Mouse (Mus musculus) testis, adult 2 months (tissue): ENCODE measurements around the gene Cdiptos.

Experiments
- CTCF ChIP-seq: fragments of 200-500 bp; IDR thresholded peaks from 2 replicates; pipeline ENCODE4 v1.5.1; 2012; ENCODE audit warnings: low read depth, mild to moderate bottlenecking, inconsistent platforms, low read length, moderate library complexity; ENCODE audit not compliant: control insufficient read depth, insufficient read depth, insufficient replicate concordance
- POLR2A ChIP-seq: fragments of 200-500 bp; IDR thresholded peaks from 2 replicates; pipeline ENCODE4 v1.6.1; 2012; ENCODE audit warnings: low read depth, mild to moderate bottlenecking, inconsistent platforms, low read length, moderate library complexity; ENCODE audit not compliant: control insufficient read depth

DNA sequence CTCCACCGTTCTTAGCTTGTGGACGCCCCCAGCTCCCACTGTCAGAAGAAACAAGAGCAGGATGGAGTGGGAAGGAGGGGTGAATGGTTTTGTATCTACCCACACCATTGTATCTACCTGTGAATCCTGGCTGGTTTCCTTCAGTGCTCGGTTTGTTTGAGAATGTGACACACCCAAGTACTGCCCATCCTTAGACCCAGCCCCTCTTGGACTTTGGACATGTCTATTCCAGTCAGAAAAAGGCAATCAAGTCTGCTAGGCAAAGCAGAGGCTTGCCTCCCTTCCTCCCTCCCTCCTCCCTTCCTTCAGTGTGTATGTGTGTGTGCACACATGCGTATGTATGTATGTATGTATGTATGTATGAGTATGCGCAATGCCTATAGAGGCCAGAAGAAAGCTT is 27.7 kb upstream of the Cdiptos start:
- TF ChIP-seq CTCF = no peak
- no peak for TF ChIP-seq POLR2A
